Mouse (Mus musculus) c-Kit-negative CD71-positive TER-119-positive erythroid progenitor cells, embryonic 14.5 days (primary cell): ENCODE results near the gene Myo1a.
"Not testable (repeated sequence)": the region's sequence is repeated elsewhere in the genome, so short reads cannot be mapped to it uniquely, and the experiment has no call there.

Experiments
- DNase-seq: peaks from one replicate; pipeline ENCODE4 v3.0.0-alpha.2; 2013; ENCODE audit warnings: low read depth, low spot score

Myo1a gene

DNA sequence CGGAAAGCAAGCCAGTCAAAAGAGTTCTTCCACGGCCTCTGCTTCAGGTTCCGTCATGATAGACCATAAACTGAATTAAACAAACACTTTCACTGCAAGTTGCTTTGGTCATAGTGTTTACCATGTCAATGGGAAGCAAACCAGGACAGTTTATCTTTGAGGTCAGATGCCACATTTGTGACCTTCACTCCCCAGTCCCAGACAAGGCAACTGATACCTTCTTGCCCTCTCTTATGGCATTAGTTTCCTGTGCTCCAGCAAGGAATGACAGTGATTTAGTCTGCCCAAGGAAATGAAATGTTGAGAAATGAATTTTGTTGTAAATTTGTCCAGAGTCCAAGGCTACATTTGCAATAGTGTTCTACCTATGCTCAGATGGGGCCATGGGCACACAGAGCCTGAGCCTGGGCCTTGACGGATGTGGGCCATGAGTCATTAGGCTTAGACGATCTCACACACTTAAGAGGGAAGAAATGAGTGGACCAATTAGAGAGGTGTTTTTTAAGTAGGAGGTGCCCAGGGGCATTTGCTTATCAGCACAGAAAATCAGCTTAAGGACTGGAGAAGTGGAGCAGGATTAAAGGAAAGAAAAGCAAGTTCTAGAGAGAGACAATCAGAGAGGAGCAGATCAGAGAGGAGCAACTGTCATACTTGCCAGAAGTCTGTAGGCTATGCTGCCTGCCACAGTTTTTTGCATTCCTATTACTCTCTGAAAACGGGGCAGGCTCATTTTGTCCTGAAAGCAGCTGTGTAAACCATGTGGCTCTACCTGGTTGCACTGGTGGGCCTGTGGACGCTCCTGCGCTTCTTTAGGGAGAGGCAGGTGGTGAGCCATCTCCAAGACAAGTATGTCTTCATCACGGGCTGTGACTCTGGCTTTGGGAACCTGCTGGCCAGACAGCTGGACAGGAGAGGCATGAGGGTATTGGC lies 54.5 kb downstream of the Myo1a start, which contains the start of the genes Rdh1 and Rdh16f1:
TSS of gene Rdh1 (plus strand) at position 541 of the 930 bp plus-strand sequence.
TSS of gene Rdh16f1 (plus strand) at position 607 of the 930 bp plus-strand sequence.
- no peak for DNase-seq

GRCm38 (mm10) chr10:127762926-127763325 lies 58.0 kb downstream of the Myo1a start:
- DNase-seq: not testable (repeated sequence)

DNA sequence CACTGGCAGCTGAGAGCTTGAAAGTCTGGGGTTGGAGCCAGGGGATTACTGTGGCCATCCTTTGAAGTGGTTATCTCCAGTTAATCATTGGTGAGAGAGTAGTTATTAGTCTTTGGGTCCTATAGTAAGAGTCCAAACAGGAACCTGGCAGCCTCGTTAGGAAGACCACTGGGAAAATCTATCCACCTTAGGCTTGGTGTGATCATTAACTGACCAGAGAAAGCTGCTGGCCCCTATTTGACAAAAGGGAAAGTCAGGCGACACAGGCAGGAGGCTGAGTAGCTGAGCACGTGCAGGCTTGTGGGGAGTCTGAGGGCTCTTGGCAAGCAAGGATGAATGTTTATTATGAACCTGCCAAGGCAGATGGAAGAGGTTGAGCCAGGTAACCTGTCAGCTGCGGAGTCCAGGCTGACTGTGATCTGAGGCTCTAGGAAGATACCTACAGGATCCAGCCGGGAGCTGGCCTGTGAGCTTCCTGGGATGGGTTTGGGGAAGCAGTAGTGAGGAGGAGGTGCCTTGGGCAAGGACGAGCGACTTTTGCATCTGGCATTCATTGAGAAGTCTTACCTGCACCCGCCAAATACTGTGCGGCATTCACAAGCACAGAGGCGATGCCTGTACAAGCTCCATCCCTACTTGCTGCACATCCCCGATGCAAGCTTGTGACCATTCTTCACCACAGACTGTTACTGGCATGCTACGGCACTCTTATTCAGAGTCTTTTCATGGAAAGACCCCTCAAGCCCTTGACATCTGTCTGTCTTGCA lies 59.1 kb downstream of the Myo1a start:
- DNase-seq: no peak

DNA sequence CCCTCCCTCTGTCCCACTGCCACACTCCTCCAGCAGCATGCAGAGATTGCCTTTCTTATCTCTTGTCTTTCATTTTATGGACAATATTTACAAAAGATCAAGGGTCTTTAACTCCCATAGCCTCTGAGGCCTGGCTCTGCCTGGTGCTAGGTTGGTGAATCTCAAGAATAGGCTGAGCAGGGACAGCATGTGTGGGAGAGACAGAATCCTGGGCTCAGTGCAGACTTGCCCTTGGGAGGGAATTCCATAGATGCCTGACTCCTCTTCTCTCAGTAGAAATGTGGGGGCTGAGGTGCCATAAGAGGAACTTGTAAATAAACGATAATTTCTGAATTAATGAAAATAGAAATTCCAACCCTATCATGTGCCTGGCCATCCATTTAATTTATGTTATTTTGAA lies 61.6 kb downstream of the Myo1a start:
- DNase-seq: no peak
